Mouse (Mus musculus): ENCODE results near the gene Ifi27l2a. TPM values are rescaled to one million over a fixed set of nuclear protein-coding genes. Genes with fewer than 3 reads are reported as not detected.
"Not testable (repeated sequence)": the region's sequence is repeated elsewhere in the genome, so short reads cannot be mapped to it uniquely, and the experiment has no call there.

Gene Ifi27l2a
- polyA plus RNA-seq, 1 experiment from 2014 or later, result 23.0 TPM

DNA sequence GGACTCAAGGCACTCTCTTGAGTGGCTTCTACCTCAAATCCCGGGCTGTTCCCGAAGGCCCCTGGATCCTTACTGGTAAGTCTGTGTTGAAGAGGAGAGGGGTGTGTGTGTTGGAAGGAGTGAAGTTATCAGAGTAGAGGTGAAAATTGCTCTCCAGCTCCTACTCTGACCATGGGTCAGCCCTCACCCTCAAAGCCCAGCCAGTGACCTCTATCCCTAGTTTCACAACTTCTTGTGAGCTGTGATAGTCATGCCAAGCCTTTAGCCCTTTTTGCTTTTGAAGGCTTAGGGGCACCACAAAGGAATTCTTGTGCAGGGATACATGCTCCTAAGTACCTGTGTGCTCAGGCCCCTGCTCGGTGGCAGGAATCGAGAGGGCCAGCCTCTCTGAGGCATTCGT lies 38.2 kb upstream of the Ifi27l2a start:
- Histone ChIP-seq H3K36me3 (ENCODE audit: control insufficient read depth, insufficient read depth, low read length) (no peaks in the 10 kb centered on the region), H3K4me2 (ENCODE audit: low read depth, low read length) (no peak overlapping the region), H3K4me3 (ENCODE audit: low read depth, low read length) (no peak overlapping the region), H3K27me3 (replicated peaks; ENCODE audit: control insufficient read depth, insufficient read depth, low read length) (no peaks in the 10 kb centered on the region), H3K27ac (replicated peaks; ENCODE audit: low read depth, low read length) (no peak overlapping the region), H3K4me1 (ENCODE audit: control insufficient read depth, insufficient read depth, low read length) (no peaks in the 10 kb centered on the region), H3K9ac (ENCODE audit: low read depth, low read length) (no peak overlapping the region), H3K9me3 (ENCODE audit: control insufficient read depth, low read length) (no peaks in the 10 kb centered on the region)
- no peak for DNase-seq (ENCODE audit: low spot score)
- 72% methylated on average over 5 of the region's 5 CpGs for WGBS
- no peak for ATAC-seq (ENCODE audit: low read depth)

DNA sequence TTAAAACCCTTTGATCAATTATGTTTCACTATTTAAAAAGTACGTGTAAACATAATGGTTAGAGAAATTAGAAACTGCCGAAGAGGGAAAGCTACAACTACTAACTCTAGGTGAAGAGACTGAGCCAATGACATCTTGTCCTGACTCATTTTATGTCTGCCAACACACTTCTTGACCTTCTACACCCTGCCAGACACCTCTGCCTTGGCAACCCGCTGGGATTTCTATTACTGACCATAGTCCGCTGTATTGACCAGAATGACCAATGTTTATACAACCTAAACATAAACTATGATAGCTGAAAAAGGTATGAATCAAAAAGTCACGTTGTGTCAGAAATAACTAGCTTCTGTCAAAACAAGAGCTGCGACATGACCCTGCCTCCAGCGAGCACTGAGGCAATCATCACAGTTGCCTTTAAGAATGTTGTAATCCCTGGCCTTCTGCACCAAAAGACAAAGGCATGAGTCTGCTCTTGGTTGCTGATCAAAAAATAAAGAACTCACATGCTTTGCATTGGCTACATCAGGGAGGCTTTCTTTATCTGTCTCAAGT lies 34.1 kb upstream of the Ifi27l2a start:
- 64% methylated on average over 7 of the region's 7 CpGs for WGBS

GRCm38 (mm10) chr12:103476779-103477389 lies 33.4 kb upstream of the Ifi27l2a start:
- Histone ChIP-seq H3K27me3 (replicated peaks; ENCODE audit: control insufficient read depth, insufficient read depth, low read length) (no peaks in the 10 kb centered on the region), H3K36me3 (ENCODE audit: control insufficient read depth, insufficient read depth, low read length) (no peaks in the 10 kb centered on the region), H3K4me1 (ENCODE audit: control insufficient read depth, insufficient read depth, low read length) (no peaks in the 10 kb centered on the region), H3K27ac (replicated peaks; ENCODE audit: low read depth, low read length) (no peak overlapping the region), H3K9ac (ENCODE audit: low read depth, low read length) (no peak overlapping the region), H3K4me3 (ENCODE audit: low read depth, low read length) (no peak overlapping the region), H3K9me3 (ENCODE audit: control insufficient read depth, low read length) (no peaks in the 10 kb centered on the region), H3K4me2 (ENCODE audit: low read depth, low read length) (no peak overlapping the region)
- 45% methylated on average over 1 of the region's 1 CpGs for WGBS
- ATAC-seq (ENCODE audit: low read depth) (no peak), DNase-seq (ENCODE audit: low spot score) (no peak)

More for the DNA sequence above, 34.1 kb upstream of the Ifi27l2a start:
- H3K4me2 ChIP-seq (ENCODE audit: low read depth, low read length), result no peak overlapping the region
- H3K4me3 ChIP-seq (ENCODE audit: low read depth, low read length), result no peak overlapping the region
- ATAC-seq (ENCODE audit: low read depth) (no peak), DNase-seq (ENCODE audit: low spot score) (no peak)
- no peaks in the 10 kb centered on the region for H3K36me3 ChIP-seq (ENCODE audit: control insufficient read depth, insufficient read depth, low read length)
- no peaks in the 10 kb centered on the region for H3K27me3 ChIP-seq (replicated peaks; ENCODE audit: control insufficient read depth, insufficient read depth, low read length)
- no peaks in the 10 kb centered on the region for H3K9me3 ChIP-seq (ENCODE audit: control insufficient read depth, low read length)
- no peak overlapping the region for H3K27ac ChIP-seq (replicated peaks; ENCODE audit: low read depth, low read length)
- H3K9ac ChIP-seq (ENCODE audit: low read depth, low read length), result no peak overlapping the region
- no peaks in the 10 kb centered on the region for H3K4me1 ChIP-seq (ENCODE audit: control insufficient read depth, insufficient read depth, low read length)

- no peak for ATAC-seq (ENCODE audit: low read depth)
- no peak for DNase-seq (ENCODE audit: low spot score)
- H3K4me3 ChIP-seq (ENCODE audit: low read depth, low read length), result no peak overlapping the region
These were observed 31.0 kb upstream of the Ifi27l2a start for GRCm38 (mm10) chr12:103474481-103474880.

GRCm38 (mm10) chr12:103457140-103457539 lies 13.7 kb upstream of the Ifi27l2a start, which contains the start of gene Ifi27l2b:
TSS of gene Ifi27l2b (minus strand) at chr12:103457223.
- no peak within 1 kb of the TSS for H3K27ac ChIP-seq (replicated peaks; ENCODE audit: low read depth, low read length)
- ATAC-seq (ENCODE audit: low read depth) (no peak), DNase-seq (ENCODE audit: low spot score) (no peak)
- H3K9me3 ChIP-seq (ENCODE audit: control insufficient read depth, low read length), result no peaks in the 10 kb centered on the region
- H3K27me3 ChIP-seq (replicated peaks; ENCODE audit: control insufficient read depth, insufficient read depth, low read length), result no peaks in the 10 kb centered on the region
- 68% methylated on average over 3 of the region's 3 CpGs for WGBS
- H3K36me3 ChIP-seq (ENCODE audit: control insufficient read depth, insufficient read depth, low read length), result no peaks in the 10 kb centered on the region
- H3K4me2 ChIP-seq (ENCODE audit: low read depth, low read length), result no peak within 1 kb of the TSS
- H3K9ac ChIP-seq (ENCODE audit: low read depth, low read length), result no peak within 1 kb of the TSS
- H3K4me3 ChIP-seq (ENCODE audit: low read depth, low read length), result no peak within 1 kb of the TSS
- no peaks in the 10 kb centered on the region for H3K4me1 ChIP-seq (ENCODE audit: control insufficient read depth, insufficient read depth, low read length)

More at GRCm38 (mm10) chr12:103474481-103474880, 31.0 kb upstream of the Ifi27l2a start:
- Histone ChIP-seq H3K9ac (ENCODE audit: low read depth, low read length) (no peak overlapping the region), H3K4me2 (ENCODE audit: low read depth, low read length) (no peak overlapping the region), H3K9me3 (ENCODE audit: control insufficient read depth, low read length) (no peaks in the 10 kb centered on the region), H3K36me3 (ENCODE audit: control insufficient read depth, insufficient read depth, low read length) (no peaks in the 10 kb centered on the region), H3K4me1 (ENCODE audit: control insufficient read depth, insufficient read depth, low read length) (no peaks in the 10 kb centered on the region), H3K27ac (replicated peaks; ENCODE audit: low read depth, low read length) (no peak overlapping the region), H3K27me3 (replicated peaks; ENCODE audit: control insufficient read depth, insufficient read depth, low read length) (no peaks in the 10 kb centered on the region)
- 59% methylated on average over 2 of the region's 2 CpGs for WGBS

DNA sequence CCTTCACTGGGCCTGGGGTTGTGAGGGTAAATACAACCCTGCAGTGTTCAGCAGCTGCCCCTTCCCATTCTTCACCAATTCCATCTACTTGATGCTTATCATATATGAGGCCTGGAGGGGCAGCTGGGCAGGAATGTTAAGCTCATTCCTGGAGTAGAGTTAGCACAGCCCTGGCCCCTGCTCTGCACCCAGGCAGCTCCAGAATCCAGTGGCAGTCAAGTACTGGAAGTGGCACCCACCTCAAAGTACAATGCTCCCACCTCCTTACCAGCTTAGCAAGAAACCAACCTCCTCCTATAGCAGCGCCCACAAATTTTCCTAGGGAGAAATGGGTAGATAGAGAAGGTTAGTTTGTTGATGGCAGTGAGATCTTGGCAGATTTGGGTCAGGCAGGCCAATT lies 13.2 kb upstream of the Ifi27l2a start:
- H3K4me3 ChIP-seq (ENCODE audit: low read depth, low read length); H3K36me3 ChIP-seq (ENCODE audit: control insufficient read depth, insufficient read depth, low read length); DNase-seq (ENCODE audit: low spot score); ATAC-seq (ENCODE audit: low read depth); H3K27me3 ChIP-seq (replicated peaks; ENCODE audit: control insufficient read depth, insufficient read depth, low read length); H3K4me1 ChIP-seq (ENCODE audit: control insufficient read depth, insufficient read depth, low read length); H3K9ac ChIP-seq (ENCODE audit: low read depth, low read length); H3K9me3 ChIP-seq (ENCODE audit: control insufficient read depth, low read length); H3K4me2 ChIP-seq (ENCODE audit: low read depth, low read length); H3K27ac ChIP-seq (replicated peaks; ENCODE audit: low read depth, low read length): not testable (repeated sequence)
- WGBS, result no CpG with 5 or more reads among the region's 1 CpGs

GRCm38 (mm10) chr12:103453361-103453760 lies 9.9 kb upstream of the Ifi27l2a start:
- H3K9me3 ChIP-seq (ENCODE audit: control insufficient read depth, low read length), result no peaks in the 10 kb centered on the region
- no peaks in the 10 kb centered on the region for H3K36me3 ChIP-seq (ENCODE audit: control insufficient read depth, insufficient read depth, low read length)
- no peak for DNase-seq (ENCODE audit: low spot score)
- H3K4me1 ChIP-seq (ENCODE audit: control insufficient read depth, insufficient read depth, low read length), result no peaks in the 10 kb centered on the region
- H3K4me2 ChIP-seq (ENCODE audit: low read depth, low read length), result no peak overlapping the region
- no peak for ATAC-seq (ENCODE audit: low read depth)
- no peak overlapping the region for H3K27ac ChIP-seq (replicated peaks; ENCODE audit: low read depth, low read length)
- H3K27me3 ChIP-seq (replicated peaks; ENCODE audit: control insufficient read depth, insufficient read depth, low read length), result no peaks in the 10 kb centered on the region
- H3K4me3 ChIP-seq (ENCODE audit: low read depth, low read length), result no peak overlapping the region
- no peak overlapping the region for H3K9ac ChIP-seq (ENCODE audit: low read depth, low read length)

DNA sequence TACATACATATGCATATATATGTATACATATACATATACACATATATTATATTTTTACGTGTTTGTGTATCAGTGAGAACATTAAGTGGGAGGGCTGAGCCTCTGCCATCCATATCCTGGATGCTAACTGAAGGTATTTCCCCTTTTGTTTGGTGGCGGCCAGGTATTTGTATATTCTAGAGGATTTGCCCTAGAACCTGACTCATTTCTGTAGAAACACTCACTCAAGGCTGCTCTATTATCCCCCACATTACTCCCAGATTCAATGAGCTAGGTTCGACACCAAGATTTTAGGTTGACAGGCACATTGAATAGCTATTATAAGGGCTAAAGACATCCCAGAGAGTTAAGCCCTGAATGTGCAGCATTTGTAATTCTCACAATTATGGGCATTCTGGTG lies 1.6 kb upstream of the Ifi27l2a start:
- no peak for DNase-seq (ENCODE audit: low spot score)
- 72% methylated on average over 3 of the region's 3 CpGs for WGBS
- Histone ChIP-seq H3K27me3 (replicated peaks; ENCODE audit: control insufficient read depth, insufficient read depth, low read length) (no peaks in the 10 kb centered on the region), H3K4me1 (ENCODE audit: control insufficient read depth, insufficient read depth, low read length) (no peaks in the 10 kb centered on the region), H3K9ac (ENCODE audit: low read depth, low read length) (no peak overlapping the region), H3K27ac (replicated peaks; ENCODE audit: low read depth, low read length) (no peak overlapping the region), H3K4me3 (ENCODE audit: low read depth, low read length) (no peak overlapping the region), H3K9me3 (ENCODE audit: control insufficient read depth, low read length) (no peaks in the 10 kb centered on the region), H3K4me2 (ENCODE audit: low read depth, low read length) (no peak overlapping the region), H3K36me3 (ENCODE audit: control insufficient read depth, insufficient read depth, low read length) (no peaks in the 10 kb centered on the region)
- ATAC-seq (ENCODE audit: low read depth), result no peak

DNA sequence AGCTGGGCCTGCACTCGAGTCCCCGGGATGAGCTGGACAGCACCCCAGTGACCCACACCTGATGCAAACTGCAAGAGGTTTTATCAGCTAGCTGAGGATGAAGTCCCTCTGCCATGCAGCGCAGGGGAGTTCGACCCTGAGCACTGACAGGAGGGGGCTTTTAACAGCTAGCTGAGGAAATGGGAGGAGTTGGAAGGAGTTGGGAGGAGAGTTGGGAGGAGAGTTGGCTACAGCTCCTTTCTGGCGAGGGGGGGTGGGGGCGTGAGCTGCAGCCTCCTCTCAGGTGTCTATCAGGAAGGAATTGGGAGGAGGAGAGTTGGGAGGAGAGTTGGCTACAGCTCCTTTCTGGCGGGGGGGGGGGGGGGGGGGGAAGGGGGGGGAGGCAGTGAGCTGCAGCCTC lies 781 bp upstream of the Ifi27l2a start:
- H3K27ac ChIP-seq (replicated peaks; ENCODE audit: low read depth, low read length); H3K4me1 ChIP-seq (ENCODE audit: control insufficient read depth, insufficient read depth, low read length); H3K9me3 ChIP-seq (ENCODE audit: control insufficient read depth, low read length); H3K27me3 ChIP-seq (replicated peaks; ENCODE audit: control insufficient read depth, insufficient read depth, low read length); ATAC-seq (ENCODE audit: low read depth); H3K4me2 ChIP-seq (ENCODE audit: low read depth, low read length); H3K9ac ChIP-seq (ENCODE audit: low read depth, low read length); H3K36me3 ChIP-seq (ENCODE audit: control insufficient read depth, insufficient read depth, low read length); H3K4me3 ChIP-seq (ENCODE audit: low read depth, low read length): not testable (repeated sequence)
- peak; percentile 1 for DNase-seq (ENCODE audit: low spot score)
- 44% methylated on average over 5 of the region's 7 CpGs for WGBS

Data from embryonic facial prominence, embryonic 14.5 days (tissue).